Comparison of ENCODE assay signal across 8 mouse cellular contexts in genomic region chr4:62944326-62944879, GRCm38 (mm10). TPM values are rescaled to one million over a fixed set of nuclear protein-coding genes. Genes with fewer than 3 reads are reported as not detected.
DNase-seq lines count a peak whose midpoint lies in the region; ATAC-seq and TF ChIP-seq lines count a peak whose summit lies in the region.

No protein-coding gene starts in this region.

- 44% methylated on average over 4 of the region's 4 CpGs for WGBS in heart, embryonic 12.5 days
- WGBS in bone marrow, adult 2 months = 52% methylated on average over 4 of the region's 4 CpGs

- no peaks in the 10 kb centered on the region for H3K36me3 ChIP-seq in heart, embryonic 12.5 days
- H3K36me3 ChIP-seq in CH12.LX (replicated peaks in 1 of 2; ENCODE audit: control insufficient read depth in 1 of 2, insufficient read depth in 1 of 2, low read length in 1 of 2) = no peaks in the 10 kb centered on the region

- H3K4me3 ChIP-seq in heart, embryonic 12.5 days = no peak overlapping the region
- H3K4me3 ChIP-seq in CH12.LX (replicated peaks in 1 of 3; ENCODE audit: low read depth in 2 of 3, low read length in 2 of 3, poor library complexity in 1 of 3) = no peak overlapping the region
- H3K4me3 ChIP-seq in bone marrow, adult 2 months (replicated peaks; ENCODE audit: control insufficient read depth, low read depth, low read length) = no peak overlapping the region

- peak in 1 of 2 experiments; percentile 63; a peak in 2 of 4 replicates for TF ChIP-seq CTCF in CH12.LX (conservative IDR thresholded peaks at IDR 0.05 in 1 of 2, IDR thresholded peaks at IDR 0.05 in 1 of 2; ENCODE audit: low read depth in 2 of 2, low read length in 2 of 2)
- peak; percentile 28; the same call in 1 of the 2 replicates for TF ChIP-seq CTCF in bone marrow, adult 2 months (IDR thresholded peaks at IDR 0.05; ENCODE audit: control insufficient read depth, insufficient read depth, low read length)

- TF ChIP-seq POLR2A in CH12.LX (IDR thresholded peaks at IDR 0.05; ENCODE audit: low read depth, low read length) = no peak
- TF ChIP-seq POLR2A in bone marrow, adult 2 months (IDR thresholded peaks at IDR 0.05; ENCODE audit: borderline replicate concordance, control insufficient read depth, low read depth, low read length) = no peak

- dilution Hi-C loops in CH12.LX (cut with MboI; ENCODE audit: extremely low pct_ligation_motif_present, extremely low pct_unique_long_range_greater_than_20kb, low sequenced_read_pairs) = no loop called here

- TF ChIP-seq RAD21 in CH12.LX (IDR thresholded peaks at IDR 0.05; ENCODE audit: low read depth, low read length) = peak; percentile 45

- peaks cover 12% of the 10 kb centered on the region for H3K4me1 ChIP-seq in heart, embryonic 12.5 days (replicated peaks)
- no peaks in the 10 kb centered on the region for H3K4me1 ChIP-seq in CH12.LX (ENCODE audit: control insufficient read depth in 1 of 2, insufficient read depth in 2 of 2)
- no peaks in the 10 kb centered on the region; the same call in 1 of the 2 replicates for H3K4me1 ChIP-seq in bone marrow, adult 2 months (ENCODE audit: control insufficient read depth, insufficient read depth, low read length)

- ATAC-seq in heart, embryonic 12.5 days (ENCODE audit: insufficient number of reproducible peaks, low FRiP score) = peak; percentile 33; the same call in 1 of the 2 replicates
- ATAC-seq in activated CD4-positive, CD25-positive, alpha-beta regulatory T cell, adult 4 months = no peak

- no peak overlapping the region for H3K4me2 ChIP-seq in heart, embryonic 12.5 days
- H3K4me2 ChIP-seq in CH12.LX (ENCODE audit: insufficient read depth, low read depth, poor library complexity, severe bottlenecking) = no peak overlapping the region

- H3K9me3 ChIP-seq in heart, embryonic 12.5 days (replicated peaks) = no peaks in the 10 kb centered on the region
- no peaks in the 10 kb centered on the region for H3K9me3 ChIP-seq in CH12.LX (replicated peaks; ENCODE audit: low read length)

- H3K9ac ChIP-seq in heart, embryonic 12.5 days = no peak overlapping the region
- H3K9ac ChIP-seq in CH12.LX (ENCODE audit: insufficient read depth, low read depth) = no peak overlapping the region

- H3K27ac ChIP-seq in heart, embryonic 12.5 days (ENCODE audit: poor library complexity, severe bottlenecking) = no peak overlapping the region
- H3K27ac ChIP-seq in CH12.LX (ENCODE audit: insufficient read depth, low read depth) = no peak overlapping the region
- H3K27ac ChIP-seq in bone marrow, adult 2 months (ENCODE audit: control insufficient read depth, insufficient read depth, low read depth, low read length, poor library complexity) = no peak overlapping the region

- no peak for TF ChIP-seq EP300 in CH12.LX (IDR thresholded peaks at IDR 0.05; ENCODE audit: low read length)

- no peaks in the 10 kb centered on the region for H3K27me3 ChIP-seq in heart, embryonic 12.5 days (replicated peaks)
- peaks cover 51% of the 10 kb centered on the region for H3K27me3 ChIP-seq in CH12.LX (replicated peaks)

- in situ Hi-C loops in CH12.LX (cut with MboI; ENCODE audit: low pct_ligation_motif_present, low pct_unique_long_range_greater_than_20kb, low sequenced_read_pairs) = no loop called here

- no peaks in the 10 kb centered on the region for H3K79me2 ChIP-seq in CH12.LX (replicated peaks; ENCODE audit: control insufficient read depth, extremely low read depth, insufficient read depth, poor library complexity, severe bottlenecking)

- no peak for DNase-seq in heart, adult 11 months
- DNase-seq in CH12.LX (ENCODE audit: extremely low read depth) = no peak
- DNase-seq in kidney, postnatal 4 days = peak; percentile 43 to 64
- no peak for DNase-seq in gastrocnemius, postnatal 25 days
- no peak for DNase-seq in cerebellum, adult 9-11 months

TF ChIP-seq in CH12.LX, 34 proteins besides CTCF, POLR2A, EP300 and RAD21:
- TF ChIP-seq BHLHE40 (IDR thresholded peaks at IDR 0.05; ENCODE audit: low read depth, low read length) (no peak), ZNF384 (IDR thresholded peaks at IDR 0.05; ENCODE audit: low read depth, low read length) (no peak), SMC3 (IDR thresholded peaks at IDR 0.05; ENCODE audit: low read depth, low read length) (peak; percentile 59)

RNA-seq across cellular contexts. Expression of gene Zfp618, which starts 21.0 kb away (rescaled TPM):
- polyA plus RNA-seq in heart, embryonic 12.5 days (2016; fragmentation: Nextera tagmentation; extraction: Ambion mirVana) = 11.5 and 13.3 TPM in 2 replicates
- total RNA-seq in CH12.LX (2012; rRNA removed) = not detected in 2 replicates
- not detected in 2 replicates for total RNA-seq in CH12.LX (2014; rRNA removed)
- not detected in 2 replicates for polyA plus RNA-seq in CH12.LX (2012; ENCODE audit: insufficient read length, low read depth)
- 0.40 and 1.1 TPM in 2 replicates for polyA plus RNA-seq in bone marrow, adult 2 months (2011; ENCODE audit: insufficient read depth, insufficient read length, low replicate concordance, missing spikeins)
- polyA plus RNA-seq in activated CD4-positive, CD25-positive, alpha-beta regulatory T cell, adult 4 months (2017; shearing (Covaris generic)) = under 1 TPM in 1 of 2 experiments, not detected in 1; 0.20 TPM
- under 1 TPM; 0.19 to 0.41 TPM for total RNA-seq in gastrocnemius, postnatal 25 days (2021)

Comparison
In these comparisons a context has a peak if more than half of its experiments do, and no peak if none do; other contexts are left out.
1. DNase-seq: peak in kidney, postnatal 4 days (2 of 2); none in heart, adult 11 months (single experiment), CH12.LX (single experiment), gastrocnemius, postnatal 25 days (single experiment) and cerebellum, adult 9-11 months (single experiment).